Mouse (Mus musculus) liver, embryonic 14.5 days (tissue): ENCODE measurements around the gene Mybpc3.

Experiments
- CTCF ChIP-seq: IDR thresholded peaks from 2 replicates; pipeline ENCODE4 v1.5.1; 2016; ENCODE audit warnings: antibody characterized with exemption, low read depth, control low read depth
- EP300 ChIP-seq: IDR thresholded peaks from 2 replicates; pipeline ENCODE4 v1.6.1; 2016; ENCODE audit warnings: antibody characterized with exemption, low read depth

- TF ChIP-seq CTCF (no peak), EP300 (no peak)
Observed at GRCm38 (mm10) chr2:91109807-91110385, 8.0 kb upstream of the Mybpc3 start.
